Mouse (Mus musculus) testis, adult 2 months (tissue): Measurements from ENCODE around the gene Zfp825.
"Not testable (repeated sequence)": the region's sequence is repeated elsewhere in the genome, so short reads cannot be mapped to it uniquely, and the experiment has no call there.

ENCODE experiments used
- CTCF ChIP-seq: fragments of 200-500 bp; IDR thresholded peaks from 2 replicates; pipeline ENCODE4 v1.5.1; 2012; ENCODE audit warnings: low read depth, mild to moderate bottlenecking, inconsistent platforms, low read length, moderate library complexity; ENCODE audit not compliant: control insufficient read depth, insufficient read depth, insufficient replicate concordance
- POLR2A ChIP-seq: fragments of 200-500 bp; IDR thresholded peaks from 2 replicates; pipeline ENCODE4 v1.6.1; 2012; ENCODE audit warnings: low read depth, mild to moderate bottlenecking, inconsistent platforms, low read length, moderate library complexity; ENCODE audit not compliant: control insufficient read depth

- not testable (repeated sequence) for TF ChIP-seq CTCF, POLR2A
These were observed 9.1 kb upstream of the Zfp825 start for GRCm38 (mm10) chr13:74502851-74503250.
